Mouse (Mus musculus) liver, adult 2 months (tissue): ENCODE data around the gene Cercam.

ENCODE experiments used
- CTCF ChIP-seq: fragments of 200-500 bp; IDR thresholded peaks from 2 replicates; pipeline ENCODE4 v1.5.1; 2011; ENCODE audit warnings: low read depth, low read length, control low read depth
- POLR2A ChIP-seq: fragments of 200-500 bp; IDR thresholded peaks from 2 replicates; pipeline ENCODE4 v1.6.1; 2011; ENCODE audit warnings: low read length, control low read depth; ENCODE audit not compliant: insufficient read depth; ENCODE audit errors: extremely low read depth

DNA sequence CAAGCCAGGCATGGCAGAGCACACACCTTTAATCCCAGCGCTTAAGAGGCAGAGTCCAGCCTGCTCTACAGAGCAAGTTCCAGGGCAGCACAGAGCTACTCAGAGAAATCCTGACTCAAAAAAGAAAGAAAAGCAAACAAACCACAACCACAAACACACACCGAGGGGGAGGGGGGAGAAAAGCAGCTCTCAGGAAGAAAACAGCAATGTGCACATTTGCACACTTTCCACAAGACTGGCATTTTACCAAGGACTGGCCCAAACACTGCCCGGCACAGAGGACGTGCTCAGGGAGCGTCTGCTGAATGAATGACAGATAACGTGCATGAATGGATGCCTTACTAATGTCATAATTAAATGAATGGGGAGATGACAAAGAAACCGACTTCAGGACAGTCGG lies 19.9 kb upstream of the Cercam start:
- TF ChIP-seq CTCF (no peak), POLR2A (no peak)
